Mouse (Mus musculus): Measurements from ENCODE around the gene Fcho2. TPM values are rescaled to one million over a fixed set of nuclear protein-coding genes. Genes with fewer than 3 reads are reported as not detected.
A peak's percentile ranks its signal among the peaks of the same experiment; 100 is the strongest.

The Fcho2 gene
- polyA plus RNA-seq, 2 experiments = 25.3 to 39.2 TPM

DNA sequence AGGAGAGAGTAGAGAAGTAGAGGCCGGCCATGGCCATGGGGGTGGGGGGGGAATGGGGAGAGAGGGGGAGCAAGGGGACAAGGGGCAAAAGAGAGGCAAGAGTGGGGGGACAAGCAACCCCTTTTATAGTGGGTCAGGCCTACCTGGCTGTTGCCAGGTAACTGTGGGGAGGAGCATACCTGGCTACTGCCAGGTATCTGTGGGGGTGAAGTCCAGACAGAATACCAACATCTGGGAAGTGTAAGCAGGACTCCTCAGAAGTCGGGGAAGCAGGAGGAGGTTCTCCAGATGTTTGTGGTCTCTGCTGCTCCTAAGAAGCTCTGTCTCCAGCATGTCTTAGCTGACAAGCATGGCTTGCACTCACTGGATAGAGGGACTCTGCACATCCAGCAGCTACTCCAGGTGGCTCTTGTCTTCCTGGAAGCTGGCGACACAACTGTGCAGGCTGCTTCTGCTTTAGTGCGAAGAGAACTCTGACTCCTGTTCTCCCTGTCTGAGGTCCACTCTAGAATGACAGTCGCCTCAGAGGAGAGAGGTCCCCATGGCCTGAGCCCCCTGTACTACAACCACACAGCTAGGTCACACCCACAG lies 134.7 kb downstream of the Fcho2 start:
- Histone ChIP-seq H3K4me2 (replicated peaks; ENCODE audit: low read depth, low read length, severe bottlenecking) (no peak overlapping the region), H3K9me3 (ENCODE audit: control insufficient read depth, low read length) (no peaks in the 10 kb centered on the region), H3K4me1 (ENCODE audit: control insufficient read depth, insufficient read depth, low read length) (peaks cover 4% of the 10 kb centered on the region; the same call in 1 of the 2 replicates), H3K36me3 (ENCODE audit: control insufficient read depth, insufficient read depth, low read length) (no peaks in the 10 kb centered on the region), H3K9ac (ENCODE audit: low read depth, low read length, severe bottlenecking) (no peak overlapping the region), H3K27ac (replicated peaks; ENCODE audit: low read depth, low read length) (no peak overlapping the region), H3K27me3 (ENCODE audit: control insufficient read depth, insufficient read depth, low read length) (no peaks in the 10 kb centered on the region), H3K4me3 (replicated peaks; ENCODE audit: low read length) (no peak overlapping the region)
- no peak for ATAC-seq (ENCODE audit: low FRiP score, low read depth)
- no peak for TF ChIP-seq POLR2A (IDR thresholded peaks at IDR 0.05; ENCODE audit: borderline replicate concordance, extremely low read depth, insufficient read depth, insufficient read length)
- WGBS = 78% methylated on average over 5 of the region's 5 CpGs
- DNase-seq (ENCODE audit: low spot score) = no peak

DNA sequence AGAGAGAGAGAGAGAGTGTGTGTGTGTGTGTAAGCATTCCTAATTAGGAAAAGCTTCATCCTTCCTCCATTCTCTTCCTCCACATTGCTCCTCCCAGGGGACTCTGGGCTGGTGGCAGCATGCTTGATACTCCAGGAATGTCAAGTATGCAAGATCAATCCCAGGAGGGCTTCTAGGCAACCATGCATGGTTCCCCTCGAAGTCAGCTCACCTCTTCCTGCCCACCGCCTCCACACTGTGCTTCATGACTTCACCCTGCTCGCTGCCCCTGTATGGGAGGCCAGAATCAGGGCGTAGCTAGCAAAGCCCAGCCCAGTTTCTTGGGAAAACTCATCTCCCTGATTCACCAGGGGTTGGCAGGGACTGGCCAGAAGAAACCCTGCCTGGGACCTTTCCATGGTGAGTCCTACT lies 135.6 kb downstream of the Fcho2 start:
- WGBS = 33% methylated on average over 4 of the region's 4 CpGs
- ATAC-seq (ENCODE audit: low FRiP score, low read depth) = no peak
- TF ChIP-seq POLR2A (IDR thresholded peaks at IDR 0.05; ENCODE audit: borderline replicate concordance, extremely low read depth, insufficient read depth, insufficient read length) = no peak
- Histone ChIP-seq H3K36me3 (ENCODE audit: control insufficient read depth, insufficient read depth, low read length) (no peaks in the 10 kb centered on the region), H3K9me3 (ENCODE audit: control insufficient read depth, low read length) (no peaks in the 10 kb centered on the region), H3K27ac (replicated peaks; ENCODE audit: low read depth, low read length) (no peak overlapping the region), H3K9ac (ENCODE audit: low read depth, low read length, severe bottlenecking) (no peak overlapping the region), H3K27me3 (ENCODE audit: control insufficient read depth, insufficient read depth, low read length) (no peaks in the 10 kb centered on the region), H3K4me2 (replicated peaks; ENCODE audit: low read depth, low read length, severe bottlenecking) (no peak overlapping the region), H3K4me3 (replicated peaks; ENCODE audit: low read length) (no peak overlapping the region), H3K4me1 (ENCODE audit: control insufficient read depth, insufficient read depth, low read length) (peaks cover 4% of the 10 kb centered on the region; the same call in 1 of the 2 replicates)
- peak; percentile 19 for DNase-seq (ENCODE audit: low spot score)

DNA sequence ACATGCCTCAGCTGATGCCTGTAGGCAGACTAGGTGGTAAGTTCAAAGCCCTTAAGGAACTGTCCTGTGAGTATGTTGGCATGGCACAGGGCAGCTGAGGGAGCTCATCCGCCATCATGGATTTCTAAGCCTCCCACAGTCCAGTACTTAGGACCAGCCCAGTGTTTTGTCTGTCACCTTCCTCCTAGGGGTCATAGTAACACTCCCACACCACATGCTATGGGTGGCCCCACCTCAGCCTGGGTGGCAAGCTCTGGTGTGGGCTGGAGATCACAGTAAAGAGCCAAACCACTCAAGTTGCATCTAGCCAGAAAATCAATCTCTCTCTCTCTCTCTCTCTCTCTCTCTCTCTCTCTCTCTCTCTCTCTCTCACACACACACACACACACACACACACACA lies 136.0 kb downstream of the Fcho2 start:
- WGBS = 92% methylated on average over 1 of the region's 1 CpGs
- Histone ChIP-seq H3K4me3 (replicated peaks; ENCODE audit: low read length) (no peak overlapping the region), H3K27ac (replicated peaks; ENCODE audit: low read depth, low read length) (no peak overlapping the region), H3K27me3 (ENCODE audit: control insufficient read depth, insufficient read depth, low read length) (no peaks in the 10 kb centered on the region), H3K4me1 (ENCODE audit: control insufficient read depth, insufficient read depth, low read length) (peaks cover 4% of the 10 kb centered on the region; the same call in 1 of the 2 replicates), H3K4me2 (replicated peaks; ENCODE audit: low read depth, low read length, severe bottlenecking) (no peak overlapping the region), H3K9me3 (ENCODE audit: control insufficient read depth, low read length) (no peaks in the 10 kb centered on the region), H3K9ac (ENCODE audit: low read depth, low read length, severe bottlenecking) (no peak overlapping the region), H3K36me3 (ENCODE audit: control insufficient read depth, insufficient read depth, low read length) (no peaks in the 10 kb centered on the region)
- DNase-seq (ENCODE audit: low spot score) = no peak
- TF ChIP-seq POLR2A (IDR thresholded peaks at IDR 0.05; ENCODE audit: borderline replicate concordance, extremely low read depth, insufficient read depth, insufficient read length) = no peak
- ATAC-seq (ENCODE audit: low FRiP score, low read depth) = no peak

DNA sequence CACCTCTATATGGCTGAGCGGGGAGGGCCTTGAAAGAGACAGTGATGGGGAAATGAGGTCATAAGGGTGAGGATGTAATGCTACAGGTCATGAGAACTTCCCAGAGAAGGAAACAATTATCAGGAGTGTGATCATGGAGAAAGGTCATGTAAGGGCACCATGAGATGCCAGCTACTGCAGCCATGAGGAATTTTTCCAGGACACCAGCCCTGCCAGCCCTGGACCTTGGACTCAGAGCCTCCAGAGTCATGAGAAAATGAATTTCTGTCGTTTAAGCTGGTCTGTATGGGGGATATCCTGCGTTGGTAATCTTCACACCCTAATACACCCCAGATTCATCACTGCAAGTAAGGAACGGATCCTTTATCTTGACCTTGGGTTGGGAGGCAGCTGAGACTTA lies 141.3 kb downstream of the Fcho2 start:
- H3K36me3 ChIP-seq (ENCODE audit: control insufficient read depth, insufficient read depth, low read length) = no peaks in the 10 kb centered on the region
- H3K4me3 ChIP-seq (replicated peaks; ENCODE audit: low read length) = no peak overlapping the region
- H3K4me2 ChIP-seq (replicated peaks; ENCODE audit: low read depth, low read length, severe bottlenecking) = no peak overlapping the region
- 83% methylated on average over 4 of the region's 4 CpGs for WGBS
- TF ChIP-seq POLR2A (IDR thresholded peaks at IDR 0.05; ENCODE audit: borderline replicate concordance, extremely low read depth, insufficient read depth, insufficient read length) = no peak
- ATAC-seq (ENCODE audit: low FRiP score, low read depth) = no peak
- no peak for DNase-seq (ENCODE audit: low spot score)
- no peak overlapping the region for H3K9ac ChIP-seq (ENCODE audit: low read depth, low read length, severe bottlenecking)
- no peaks in the 10 kb centered on the region for H3K4me1 ChIP-seq (ENCODE audit: control insufficient read depth, insufficient read depth, low read length)
- H3K27ac ChIP-seq (replicated peaks; ENCODE audit: low read depth, low read length) = no peak overlapping the region
- H3K27me3 ChIP-seq (ENCODE audit: control insufficient read depth, insufficient read depth, low read length) = no peaks in the 10 kb centered on the region
- no peaks in the 10 kb centered on the region for H3K9me3 ChIP-seq (ENCODE audit: control insufficient read depth, low read length)

Other genes starting within 250 kb of the Fcho2 start
- not detected in 2 replicates for gene Tmem174, start 178.0 kb downstream of the Fcho2 start, polyA plus RNA-seq (2012; rRNA removed)
- not detected in 2 replicates for gene Tmem174, start 178.0 kb downstream of the Fcho2 start, polyA plus RNA-seq (2014; fragmentation: Nextera tagmentation; extraction: Ambion mirVana)
- 0.05 and 0.08 TPM in 2 replicates for gene Tmem171, start 120.6 kb downstream of the Fcho2 start, polyA plus RNA-seq (2012; rRNA removed)
- 0.17 TPM in 1 of 2 replicates, not detected in the other for gene Tmem171, start 120.6 kb downstream of the Fcho2 start, polyA plus RNA-seq (2014; fragmentation: Nextera tagmentation; extraction: Ambion mirVana)
- 43.2 and 49.8 TPM in 2 replicates for gene Tnpo1, start 110.9 kb upstream of the Fcho2 start, polyA plus RNA-seq (2012; rRNA removed)
- 36.5 and 38.7 TPM in 2 replicates for gene Tnpo1, start 110.9 kb upstream of the Fcho2 start, polyA plus RNA-seq (2014; fragmentation: Nextera tagmentation; extraction: Ambion mirVana)
- not detected in 2 replicates for gene 1700024P04Rik, start 169.1 kb upstream of the Fcho2 start, polyA plus RNA-seq (2012; rRNA removed)
- gene 1700024P04Rik, start 169.1 kb upstream of the Fcho2 start, polyA plus RNA-seq (2014; fragmentation: Nextera tagmentation; extraction: Ambion mirVana) = not detected in 2 replicates

All from limb, embryonic 14.5 days (tissue).